Mouse (Mus musculus) liver, adult 2 months (tissue): ENCODE measurements around the gene Mrpl9.

Source experiments
- CTCF ChIP-seq: fragments of 200-500 bp; IDR thresholded peaks from 2 replicates; pipeline ENCODE4 v1.5.1; 2011; ENCODE audit warnings: low read depth, low read length, control low read depth
- POLR2A ChIP-seq: fragments of 200-500 bp; IDR thresholded peaks from 2 replicates; pipeline ENCODE4 v1.6.1; 2011; ENCODE audit warnings: low read length, control low read depth; ENCODE audit not compliant: insufficient read depth; ENCODE audit errors: extremely low read depth

DNA sequence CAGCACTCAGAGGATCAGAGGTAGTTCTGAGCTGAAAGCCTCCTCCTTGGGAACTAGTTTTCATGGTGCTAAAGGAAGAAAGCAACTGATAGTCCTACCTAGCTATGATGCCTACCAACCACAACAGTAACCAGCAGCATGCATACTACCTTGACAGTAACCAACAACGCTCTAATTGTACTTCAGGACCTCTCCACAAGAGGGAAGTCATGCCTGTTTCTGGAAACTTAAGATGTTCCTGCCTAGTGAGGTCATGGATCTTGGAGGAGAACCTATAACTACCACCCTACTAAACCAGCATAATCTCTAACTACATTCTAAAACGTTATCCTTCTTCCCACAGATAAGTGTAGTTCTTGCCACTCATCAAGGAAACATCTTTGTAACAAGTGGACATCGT lies 1.9 kb upstream of the Mrpl9 start:
- TF ChIP-seq POLR2A (no peak), CTCF (no peak)
